Mouse (Mus musculus): ENCODE data around the gene Micu1.
"Not testable (repeated sequence)": the region's sequence is repeated elsewhere in the genome, so short reads cannot be mapped to it uniquely, and the experiment has no call there.

Micu1 gene

GRCm38 (mm10) chr10:59702207-59703032 is at the start of gene Micu1:
Gene Micu1 (plus strand): TSS chr10:59702477.
- DNase-seq (ENCODE audit: low spot score in 2 of 2), result peak; percentile 95 to 97

DNA sequence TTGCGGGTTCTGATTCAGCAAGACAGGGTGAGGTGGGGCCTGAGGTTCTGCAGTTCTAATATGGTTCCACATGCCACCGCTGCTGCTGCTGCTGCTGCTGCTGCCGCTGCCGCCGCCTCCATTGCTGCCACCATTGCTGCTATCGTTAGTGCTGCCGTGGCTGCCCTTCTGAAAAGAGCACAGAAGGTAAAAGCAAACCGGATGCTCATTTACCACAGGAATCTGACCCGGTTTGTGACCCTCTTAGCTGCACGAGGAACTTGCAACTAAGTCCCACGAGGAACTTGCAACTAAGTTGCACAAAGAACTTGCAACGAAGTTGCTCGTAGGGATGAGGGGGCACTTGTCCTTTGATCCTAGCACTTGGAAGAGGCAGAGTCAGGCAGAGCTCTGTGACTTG is 45.5 kb upstream of the Micu1 start:
- DNase-seq (ENCODE audit: low spot score in 2 of 2), result no peak

- DNase-seq (ENCODE audit: low spot score in 2 of 2), result no peak
Observed at GRCm38 (mm10) chr10:59664765-59665164, 37.5 kb upstream of the Micu1 start.

- no peak for DNase-seq (ENCODE audit: low spot score in 2 of 2)
Observed at GRCm38 (mm10) chr10:59665503-59666291, 36.6 kb upstream of the Micu1 start.

DNA sequence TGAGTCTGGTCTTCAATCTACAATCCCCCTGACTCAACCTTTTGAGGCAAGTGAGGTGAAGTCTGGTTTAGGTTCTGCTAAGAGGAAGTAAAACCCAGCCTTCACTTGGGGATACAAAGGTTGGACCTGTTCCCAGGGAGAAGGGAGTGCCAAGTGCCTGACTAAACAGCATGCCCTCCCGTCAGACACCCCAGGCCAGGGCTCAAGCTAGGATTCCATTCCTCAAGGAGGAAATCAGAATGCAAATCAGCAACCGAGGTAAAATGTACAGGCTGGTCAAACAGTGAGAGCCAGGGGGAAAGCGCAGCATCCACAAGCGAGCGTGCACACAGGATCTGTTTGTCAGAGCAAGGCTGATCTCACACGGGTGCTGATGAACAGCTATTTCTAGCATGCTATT is 34.9 kb upstream of the Micu1 start:
- DNase-seq (ENCODE audit: low spot score in 2 of 2), result no peak

DNA sequence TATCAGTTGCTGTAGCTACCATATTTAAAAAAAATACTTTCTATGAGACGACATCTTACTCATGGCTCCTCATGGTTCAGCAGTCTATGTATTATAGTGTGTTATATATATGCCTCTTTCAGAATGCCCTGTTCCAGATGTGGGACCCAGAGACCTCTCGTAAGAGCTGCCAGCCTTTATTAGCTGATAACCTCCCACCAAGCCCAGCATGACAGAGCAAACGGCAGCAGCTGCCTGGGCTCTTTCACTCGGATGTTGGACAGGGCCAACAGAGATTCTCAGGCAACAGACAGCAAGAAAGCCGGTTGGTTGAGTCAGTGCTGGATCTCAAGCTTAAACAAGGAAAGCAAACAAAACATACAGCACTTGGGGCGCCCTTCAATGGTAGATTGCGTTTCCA is 33.8 kb upstream of the Micu1 start:
- no peak for DNase-seq (ENCODE audit: low spot score in 2 of 2)

DNA sequence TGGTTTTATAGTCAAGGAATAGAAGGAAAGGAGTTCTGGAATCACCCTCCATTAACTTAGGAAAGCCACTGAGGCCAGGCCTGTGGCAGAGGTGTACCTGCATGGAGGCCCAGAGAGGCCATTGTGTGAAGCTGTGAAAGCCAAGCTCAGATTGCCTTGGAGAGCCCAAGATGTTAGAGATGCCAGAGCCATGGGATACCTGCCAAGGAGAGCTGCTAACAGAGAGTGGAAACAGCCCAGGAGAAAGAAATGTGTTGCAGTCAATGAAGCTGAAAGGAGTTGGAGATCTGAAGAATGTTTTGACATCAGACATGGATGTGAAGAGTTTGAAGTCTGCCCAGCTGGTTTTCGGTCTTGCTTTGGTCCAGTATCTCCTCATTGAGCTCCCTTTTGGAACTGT is 24.4 kb upstream of the Micu1 start:
- no peak for DNase-seq (ENCODE audit: low spot score in 2 of 2)

- DNase-seq (ENCODE audit: low spot score in 2 of 2), result no peak
Observed at GRCm38 (mm10) chr10:59679189-59679588, 23.1 kb upstream of the Micu1 start.

GRCm38 (mm10) chr10:59685586-59685985 is 16.7 kb upstream of the Micu1 start:
- not testable (repeated sequence) for DNase-seq (ENCODE audit: low spot score in 2 of 2)

DNA sequence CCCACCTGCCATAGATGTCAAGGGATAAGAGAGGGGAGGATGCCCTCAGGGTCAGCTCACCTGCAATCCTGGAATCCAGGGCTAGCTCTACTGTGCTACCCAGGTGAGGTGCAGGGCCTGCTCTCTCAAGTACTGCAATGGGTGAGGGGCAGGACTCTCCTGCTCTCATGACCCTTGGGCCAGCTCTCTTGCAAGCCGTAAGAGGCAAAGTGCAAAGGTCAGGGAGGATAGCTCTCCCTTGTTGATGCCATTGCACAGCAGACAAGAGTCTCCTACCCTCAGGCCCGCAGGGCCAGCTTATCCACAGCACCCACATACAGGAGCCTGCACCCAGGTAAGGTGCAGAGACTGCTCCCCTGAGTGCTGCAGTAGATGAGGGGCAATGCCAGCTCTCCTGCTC is 15.2 kb upstream of the Micu1 start:
- no peak for DNase-seq (ENCODE audit: low spot score in 2 of 2)

- no peak for DNase-seq (ENCODE audit: low spot score in 2 of 2)
Observed at GRCm38 (mm10) chr10:59689836-59690235, 12.4 kb upstream of the Micu1 start.

DNA sequence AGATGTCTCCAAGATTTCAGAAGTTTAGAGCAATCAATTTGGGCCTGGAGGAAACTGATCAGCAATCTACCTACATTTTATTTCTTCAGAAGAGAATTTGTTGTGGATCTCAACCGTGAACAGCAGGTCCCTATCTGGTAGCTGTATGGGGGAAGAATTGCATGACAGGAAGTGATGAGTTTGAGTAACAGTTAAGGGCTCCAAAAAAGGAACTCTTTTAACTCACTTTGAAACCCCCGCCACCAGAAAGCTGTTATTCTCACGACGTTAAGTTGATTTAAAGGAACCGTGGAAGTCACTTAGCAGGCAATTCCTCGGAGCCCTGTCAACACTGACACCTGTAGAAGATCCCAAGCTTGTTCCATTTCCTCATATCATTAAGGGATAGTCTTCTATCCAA is 9.8 kb upstream of the Micu1 start:
- peak in 1 of 2 experiments; percentile 22 for DNase-seq (ENCODE audit: low spot score in 2 of 2)

DNA sequence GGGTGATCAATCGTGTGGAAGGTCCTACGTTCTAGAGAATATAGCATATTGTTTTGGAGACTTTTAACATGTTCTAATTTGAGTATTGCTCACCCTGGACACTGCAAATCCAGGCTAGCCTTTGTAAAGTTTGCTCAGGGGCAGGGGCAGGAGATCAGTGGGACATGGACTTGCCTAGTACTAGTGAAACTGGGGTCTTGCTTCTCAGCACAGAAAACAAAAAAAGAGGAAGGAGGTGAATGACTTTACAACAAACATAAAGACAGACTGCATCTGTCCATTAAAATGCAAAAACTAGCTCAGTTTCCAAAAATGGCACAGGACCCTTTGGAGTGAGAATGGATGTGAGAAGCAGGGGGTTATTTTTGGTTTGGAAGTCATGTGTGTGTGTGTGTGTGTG is 8.2 kb upstream of the Micu1 start:
- DNase-seq (ENCODE audit: low spot score in 2 of 2), result no peak

DNA sequence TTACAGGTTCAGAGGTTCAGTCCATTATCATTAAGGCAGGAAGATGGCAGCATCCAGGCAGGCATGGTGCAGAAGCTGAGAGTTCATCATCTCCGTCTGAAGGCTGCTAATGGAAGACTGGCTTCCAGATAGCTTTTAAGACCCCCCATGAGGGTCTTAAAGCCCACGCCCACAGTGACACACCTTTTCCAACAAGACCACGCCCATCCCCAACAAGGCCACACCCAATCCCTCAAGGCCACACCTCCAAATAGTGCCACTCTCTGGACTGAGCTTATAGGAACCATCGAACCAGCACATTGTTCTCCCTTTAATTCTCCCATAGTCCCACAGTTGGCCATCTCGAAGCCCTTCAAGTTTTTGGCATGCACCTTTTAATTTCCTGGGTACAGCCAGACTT is 2.8 kb upstream of the Micu1 start:
- no peak for DNase-seq (ENCODE audit: low spot score in 2 of 2)

DNA sequence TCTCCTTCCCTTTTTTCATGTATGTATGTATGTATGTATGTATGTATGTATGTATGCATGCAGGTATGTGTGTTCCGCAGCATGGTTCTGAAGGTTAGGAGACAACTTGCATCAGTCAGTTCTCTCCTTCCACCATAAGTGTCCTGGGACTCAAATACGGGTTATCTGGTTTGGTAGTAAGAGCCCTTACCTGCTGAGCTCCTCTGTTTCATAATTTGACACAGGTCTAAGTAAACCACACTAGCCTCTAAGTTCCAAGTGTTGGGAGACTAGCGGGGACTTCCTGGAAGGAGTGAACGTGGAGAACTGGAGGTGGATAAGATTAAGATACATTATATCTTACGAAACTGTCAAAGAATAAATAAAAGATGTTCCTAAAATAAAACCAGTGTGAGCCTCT is 472 bp upstream of the Micu1 start:
- no peak for DNase-seq (ENCODE audit: low spot score in 2 of 2)

- no peak for DNase-seq (ENCODE audit: low spot score in 2 of 2)
Observed at GRCm38 (mm10) chr10:59703060-59703760, 933 bp downstream of the Micu1 start.

DNA sequence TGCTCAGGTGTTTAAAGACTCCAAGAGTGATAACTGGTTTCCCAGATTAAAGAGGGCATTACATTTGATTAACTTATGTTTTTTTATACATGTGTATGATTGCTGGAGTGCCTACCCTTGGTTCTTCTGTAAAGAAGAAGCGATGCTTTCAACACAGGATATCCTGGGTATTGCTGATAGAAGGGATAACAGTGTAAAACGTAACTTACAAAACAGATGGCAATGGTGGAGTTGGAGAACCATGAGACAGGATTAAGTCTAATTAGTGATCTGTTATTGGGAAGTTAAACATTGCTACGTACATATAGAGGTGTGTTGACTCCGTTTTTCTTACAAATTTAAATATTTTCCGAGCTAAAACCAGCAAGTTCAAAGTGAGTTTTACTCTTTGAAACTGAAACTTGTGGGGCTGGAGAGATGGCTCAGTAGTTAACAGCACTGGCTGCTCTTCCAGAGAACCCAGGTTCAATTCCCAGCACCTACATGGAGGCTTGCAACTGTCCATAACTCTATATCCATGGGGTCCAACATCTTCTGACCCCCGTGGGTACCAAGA is 4.8 kb downstream of the Micu1 start:
- DNase-seq (ENCODE audit: low spot score in 2 of 2), result no peak

- no peak for DNase-seq (ENCODE audit: low spot score in 2 of 2)
Observed at GRCm38 (mm10) chr10:59707595-59707994, 5.3 kb downstream of the Micu1 start.

GRCm38 (mm10) chr10:59709281-59709680 is 7.0 kb downstream of the Micu1 start:
- DNase-seq (ENCODE audit: low spot score in 2 of 2), result no peak

- peak in 1 of 2 experiments; percentile 70 for DNase-seq (ENCODE audit: low spot score in 2 of 2)
Observed at GRCm38 (mm10) chr10:59710246-59710645, 8.0 kb downstream of the Micu1 start.

DNA sequence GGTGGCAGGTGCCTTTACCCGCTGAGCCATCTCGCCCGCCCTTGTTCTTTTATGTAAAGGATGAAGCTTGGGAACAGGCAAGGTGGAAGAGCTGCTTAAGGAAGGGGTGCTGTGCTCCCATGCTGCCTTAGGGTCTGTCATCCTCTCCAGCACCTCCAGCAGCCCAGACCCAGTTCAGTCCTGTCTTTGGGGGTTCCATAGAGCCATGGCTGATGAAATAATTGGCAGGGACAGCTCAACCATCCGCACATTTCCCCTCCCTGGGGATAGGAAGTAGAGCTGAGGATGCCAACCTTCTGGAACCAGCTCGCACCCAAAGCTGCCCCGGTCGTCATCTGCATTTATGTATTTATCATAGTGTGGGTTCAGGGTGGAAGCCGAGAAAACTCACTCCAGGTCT is 9.8 kb downstream of the Micu1 start:
- DNase-seq (ENCODE audit: low spot score in 2 of 2), result no peak

DNA sequence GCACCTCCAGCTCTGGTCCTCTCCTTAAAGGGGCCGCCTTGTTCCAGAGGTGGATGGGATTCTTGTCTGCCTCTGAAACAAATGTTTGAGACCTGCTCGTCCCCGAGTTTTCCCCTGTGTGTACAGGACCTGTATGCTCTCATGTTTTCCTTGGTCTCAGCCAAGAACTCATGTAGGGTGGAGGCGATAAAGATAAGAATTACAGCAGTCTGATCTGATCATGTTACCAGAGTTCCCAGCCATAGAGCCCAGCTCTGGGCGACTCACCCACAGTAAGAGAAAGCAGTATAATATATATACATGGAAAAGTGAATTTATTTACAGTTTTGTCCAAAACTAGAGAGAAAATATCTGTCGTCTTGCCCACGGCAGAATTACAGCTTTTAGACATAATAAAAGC is 17.7 kb downstream of the Micu1 start:
- no peak for DNase-seq (ENCODE audit: low spot score in 2 of 2)

Data from spleen, postnatal 10 days (tissue).